Mouse (Mus musculus) heart, embryonic 16.5 days (tissue): Measurements from ENCODE around the gene Rps7. TPM values are rescaled to one million over a fixed set of nuclear protein-coding genes. Genes with fewer than 3 reads are reported as not detected.
A peak's percentile ranks its signal among the peaks of the same experiment; 100 is the strongest.

Experiments used
- ATAC-seq: fragments of 200-750 bp; cut with Nextera tagmentation; replicated peaks from 2 replicates; pipeline ENCODE4 v1.8.0; 2017; ENCODE audit warnings: moderate number of reproducible peaks; ENCODE audit not compliant: insufficient read depth, low FRiP score; ENCODE audit errors: extremely low read depth
- H3K27ac ChIP-seq: fragments of 300-500 bp; sonication (generic); 2 replicates; pipeline ENCODE4 v1.5.1; 2014; ENCODE audit warnings: mild to moderate bottlenecking, low read length, control low read depth, moderate library complexity
- H3K27me3 ChIP-seq: fragments of 300-500 bp; sonication (generic); 2 replicates; pipeline ENCODE4 v1.6.1; 2014; ENCODE audit warnings: low read length, mixed read lengths; ENCODE audit not compliant: control insufficient read depth, insufficient read depth
- H3K36me3 ChIP-seq: fragments of 300-500 bp; sonication (generic); 2 replicates; pipeline ENCODE4 v1.6.1; 2014; ENCODE audit not compliant: control insufficient read depth, insufficient read depth
- H3K4me1 ChIP-seq: fragments of 300-500 bp; sonication (generic); 2 replicates; pipeline ENCODE4 v1.6.1; 2014; ENCODE audit warnings: low read length, mixed read lengths; ENCODE audit not compliant: control insufficient read depth, insufficient read depth
- H3K4me2 ChIP-seq: fragments of 300-500 bp; sonication (generic); 2 replicates; pipeline ENCODE4 v1.6.1; 2014; ENCODE audit warnings: low read depth, mild to moderate bottlenecking, control low read depth, low read length
- H3K4me3 ChIP-seq: fragments of 300-500 bp; sonication (generic); 2 replicates; pipeline ENCODE4 v1.5.1; 2014; ENCODE audit warnings: mild to moderate bottlenecking, control low read depth, low read length
- H3K9ac ChIP-seq: fragments of 300-500 bp; sonication (generic); 2 replicates; pipeline ENCODE4 v1.6.1; 2014; ENCODE audit warnings: low read length, control low read depth
- H3K9me3 ChIP-seq: fragments of 300-500 bp; sonication (generic); replicated peaks from 2 replicates; pipeline ENCODE4 v1.6.1; 2016; ENCODE audit warnings: low read length; ENCODE audit not compliant: control insufficient read depth
- WGBS: fragments of 180-500 bp; shearing (Covaris S2); extraction: QIAGEN DNeasy Blood & Tissue Kit; methylation state at CpG from one replicate; pipeline ENCODE4 v1.1.7; 2014; 5-methylcytosine and 5-hydroxymethylcytosine counted together
- polyA plus RNA-seq: library from polyadenylated mRNA; unstranded; fragments of >200 nt; fragmentation: Nextera tagmentation; extraction: Ambion mirVana; gene quantifications from 2 replicates; pipeline ENCODE4 v1.2.1, GENCODE M21; 2015

Gene Rps7
- polyA plus RNA-seq, 1 experiment from 2014 or later = 342 TPM

DNA sequence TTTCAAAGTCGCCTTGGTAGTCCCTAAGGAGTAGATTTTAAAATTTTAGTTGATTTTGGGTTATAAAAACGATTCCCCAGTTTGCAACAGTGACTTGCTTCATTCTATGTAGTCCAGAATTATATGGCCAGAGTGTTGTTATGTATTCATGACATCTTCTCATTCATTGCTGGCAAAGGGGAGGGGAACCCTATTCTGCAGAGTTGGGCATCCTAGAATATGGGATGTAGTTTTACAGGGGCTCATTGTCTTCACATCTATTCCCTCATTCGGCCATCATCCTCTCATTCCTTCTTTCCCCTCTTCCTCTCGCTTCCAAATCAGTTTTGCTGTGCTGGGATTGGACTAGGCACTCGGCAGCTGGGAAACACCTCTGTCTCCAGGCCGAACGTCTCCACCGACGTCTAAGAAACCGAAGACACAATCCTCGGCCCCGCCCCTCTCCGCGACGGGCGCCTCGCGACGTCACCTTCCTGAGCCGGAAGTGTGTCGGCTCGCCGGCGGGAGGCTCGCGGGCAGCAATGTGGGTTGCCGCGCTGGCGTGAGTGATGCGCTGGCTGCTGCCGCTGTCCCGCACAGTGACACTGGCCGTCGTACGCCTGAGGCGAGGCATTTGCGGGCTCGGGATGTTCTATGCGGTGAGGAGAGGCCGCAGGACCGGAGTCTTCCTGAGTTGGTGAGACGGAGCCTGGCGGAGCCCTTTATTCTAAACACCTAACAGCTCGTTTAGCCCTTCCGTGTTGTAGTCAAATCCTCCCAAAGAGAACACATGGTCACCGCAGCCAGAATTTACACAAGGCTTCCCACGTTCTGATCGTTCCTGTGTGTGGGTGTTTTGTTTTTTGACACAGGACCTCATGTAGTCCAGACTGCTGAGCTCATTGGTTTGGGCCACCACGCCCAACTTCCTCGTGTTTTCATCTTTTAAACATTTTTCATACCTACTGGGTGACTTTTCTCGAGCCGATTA lies 13.7 kb upstream of the Rps7 start, which contains the start of gene Rnaseh1:
TSS of gene Rnaseh1 (plus strand) at position 462 of the 970 bp plus-strand sequence.
- peak; percentile 89 for ATAC-seq
- H3K9me3 ChIP-seq = no peaks in the 10 kb centered on the region
- H3K4me3 ChIP-seq = peak within 1 kb of the TSS; percentile 73
- WGBS = 2% methylated on average over 52 of the region's 52 CpGs
- H3K9ac ChIP-seq = peak within 1 kb of the TSS; percentile 79
- H3K27me3 ChIP-seq = no peaks in the 10 kb centered on the region
- peak within 1 kb of the TSS; percentile 12 for H3K27ac ChIP-seq
- H3K4me2 ChIP-seq = peak within 1 kb of the TSS; percentile 93
- H3K36me3 ChIP-seq = peaks cover 4% of the 10 kb centered on the region; the same call in 1 of the 2 replicates
- H3K4me1 ChIP-seq = peaks cover 10% of the 10 kb centered on the region

DNA sequence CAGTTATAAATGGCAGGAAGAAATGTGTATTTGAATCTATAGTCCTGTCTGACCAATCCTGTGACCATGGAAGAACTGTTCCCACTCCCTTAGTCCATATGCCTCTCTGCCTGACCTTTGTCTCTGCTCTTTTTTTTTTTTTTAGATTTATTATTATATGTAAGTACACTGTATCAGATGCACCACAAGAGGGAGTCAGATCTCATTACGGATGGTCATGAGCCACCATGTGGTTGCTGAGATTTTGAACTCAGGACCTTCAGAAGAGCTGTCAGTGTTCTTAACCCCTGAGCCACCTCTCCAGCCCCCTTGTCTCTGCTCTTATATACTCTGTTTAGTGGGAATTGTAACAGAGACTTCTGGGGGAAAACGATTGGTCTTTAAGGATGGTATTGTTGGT lies 3.0 kb upstream of the Rps7 start:
- WGBS = 65% methylated on average over 2 of the region's 2 CpGs
- Histone ChIP-seq H3K4me2 (no peak overlapping the region), H3K27me3 (no peaks in the 10 kb centered on the region), H3K4me1 (peaks cover 10% of the 10 kb centered on the region), H3K27ac (no peak overlapping the region), H3K4me3 (no peak overlapping the region), H3K9me3 (no peaks in the 10 kb centered on the region), H3K36me3 (peaks cover 4% of the 10 kb centered on the region), H3K9ac (no peak overlapping the region)
- ATAC-seq = no peak

DNA sequence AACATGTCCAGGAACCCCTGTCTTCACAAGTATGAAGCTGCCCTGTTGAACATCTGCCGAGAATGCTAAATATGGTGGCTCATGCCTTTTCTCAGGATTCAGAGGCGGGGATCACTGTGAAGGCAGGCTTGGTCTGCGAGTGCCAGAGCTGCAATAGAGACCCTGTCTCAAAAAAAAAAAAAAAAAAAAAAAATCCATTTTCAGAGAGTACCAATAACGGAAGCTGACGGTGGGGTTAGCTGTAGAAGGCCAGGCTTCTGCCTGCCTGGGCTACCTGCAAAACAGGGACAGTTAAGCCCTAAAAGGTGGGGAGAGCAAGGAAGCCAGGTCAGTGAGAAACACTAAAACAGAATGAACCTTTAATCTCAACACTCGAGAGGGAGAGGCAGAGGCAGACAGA lies 790 bp upstream of the Rps7 start:
- Histone ChIP-seq H3K9ac (no peak overlapping the region), H3K4me1 (peaks cover 15% of the 10 kb centered on the region), H3K36me3 (peaks cover 27% of the 10 kb centered on the region), H3K4me3 (peak overlapping the region; percentile 78), H3K27me3 (no peaks in the 10 kb centered on the region), H3K4me2 (peak overlapping the region; percentile 53), H3K27ac (no peak overlapping the region), H3K9me3 (no peaks in the 10 kb centered on the region)
- WGBS = 84% methylated on average over 6 of the region's 6 CpGs
- no peak for ATAC-seq

DNA sequence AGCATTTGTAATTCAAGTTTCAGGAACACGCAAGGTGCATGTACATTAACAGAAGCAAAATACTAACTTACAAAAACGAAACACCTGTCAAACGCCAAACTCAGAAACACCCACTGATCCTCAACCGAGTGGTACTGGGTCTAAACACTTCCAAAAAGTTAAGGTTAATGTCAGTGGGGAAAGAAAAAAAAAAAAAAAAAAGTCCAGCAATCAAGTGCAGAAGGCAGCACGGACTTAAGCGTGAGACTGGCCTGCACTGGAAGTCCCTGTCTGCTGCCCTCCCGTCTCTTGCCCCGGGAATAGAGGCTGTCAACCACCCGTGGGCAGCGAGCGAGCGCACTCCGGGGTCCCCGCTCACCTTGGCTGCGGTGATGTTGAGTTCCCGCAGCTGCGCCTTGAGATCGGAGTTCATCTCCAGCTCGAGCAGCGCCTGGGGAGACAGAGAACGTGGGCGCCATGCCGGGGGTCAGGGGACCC lies 657 bp downstream of the Rps7 start:
- Histone ChIP-seq H3K4me2 (peak overlapping the region; percentile 80), H3K36me3 (peaks cover 40% of the 10 kb centered on the region), H3K4me3 (peak overlapping the region; percentile 78), H3K27me3 (no peaks in the 10 kb centered on the region), H3K4me1 (peaks cover 15% of the 10 kb centered on the region), H3K9me3 (no peaks in the 10 kb centered on the region), H3K27ac (peak overlapping the region; percentile 78), H3K9ac (peak overlapping the region; percentile 98)
- peak; percentile 34 for ATAC-seq
- WGBS = 1% methylated on average over 23 of the region's 23 CpGs

DNA sequence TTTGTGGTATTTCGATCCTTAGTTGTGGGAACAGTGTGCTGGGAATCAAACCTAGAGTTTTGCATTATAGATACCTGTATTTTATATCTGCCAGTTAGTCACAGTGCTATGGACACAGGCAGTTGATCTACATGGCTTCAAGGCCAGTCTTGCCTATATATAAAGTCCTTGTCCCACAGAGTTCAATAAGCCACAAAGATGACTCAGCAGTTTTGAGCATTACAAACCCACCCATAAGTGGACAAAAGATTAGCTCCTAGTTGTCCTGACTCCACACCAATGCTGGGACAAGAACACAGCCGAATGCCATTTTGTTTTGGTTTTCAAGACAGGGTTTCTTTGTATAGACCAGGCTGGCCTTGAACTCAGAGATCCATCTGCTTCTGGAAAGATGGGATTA lies 7.3 kb downstream of the Rps7 start:
- Histone ChIP-seq H3K9ac (no peak overlapping the region), H3K27ac (no peak overlapping the region), H3K4me2 (no peak overlapping the region), H3K9me3 (no peaks in the 10 kb centered on the region), H3K4me1 (peaks cover 4% of the 10 kb centered on the region; the same call in 1 of the 2 replicates), H3K36me3 (peaks cover 51% of the 10 kb centered on the region), H3K27me3 (no peaks in the 10 kb centered on the region), H3K4me3 (no peak overlapping the region)
- 87% methylated on average over 2 of the region's 2 CpGs for WGBS
- ATAC-seq = no peak

DNA sequence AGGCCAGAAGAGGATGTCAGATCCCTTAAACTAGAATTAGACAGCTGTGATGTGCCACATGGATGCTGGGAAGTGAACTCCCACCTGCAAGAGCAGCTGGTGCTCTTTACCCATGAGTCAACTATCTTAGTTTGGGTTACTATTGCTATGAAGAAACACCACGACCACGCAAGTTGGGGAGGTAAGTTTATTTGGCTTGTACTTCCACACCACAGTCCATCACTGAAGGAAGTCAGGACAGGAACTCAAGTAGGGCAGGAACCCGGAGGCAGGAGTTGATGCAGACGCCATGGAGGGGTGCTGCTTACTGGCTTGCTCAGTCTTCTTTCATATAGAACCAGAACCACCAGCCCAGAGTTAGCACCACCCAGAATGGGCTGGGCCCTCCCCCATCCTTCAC lies 8.7 kb downstream of the Rps7 start:
- no peak overlapping the region for H3K27ac ChIP-seq
- no peaks in the 10 kb centered on the region for H3K27me3 ChIP-seq
- 59% methylated on average over 4 of the region's 4 CpGs for WGBS
- H3K9ac ChIP-seq = no peak overlapping the region
- no peaks in the 10 kb centered on the region for H3K9me3 ChIP-seq
- H3K4me2 ChIP-seq = no peak overlapping the region
- peaks cover 37% of the 10 kb centered on the region for H3K36me3 ChIP-seq
- no peak overlapping the region for H3K4me3 ChIP-seq
- H3K4me1 ChIP-seq = peaks cover 6% of the 10 kb centered on the region
- no peak for ATAC-seq

DNA sequence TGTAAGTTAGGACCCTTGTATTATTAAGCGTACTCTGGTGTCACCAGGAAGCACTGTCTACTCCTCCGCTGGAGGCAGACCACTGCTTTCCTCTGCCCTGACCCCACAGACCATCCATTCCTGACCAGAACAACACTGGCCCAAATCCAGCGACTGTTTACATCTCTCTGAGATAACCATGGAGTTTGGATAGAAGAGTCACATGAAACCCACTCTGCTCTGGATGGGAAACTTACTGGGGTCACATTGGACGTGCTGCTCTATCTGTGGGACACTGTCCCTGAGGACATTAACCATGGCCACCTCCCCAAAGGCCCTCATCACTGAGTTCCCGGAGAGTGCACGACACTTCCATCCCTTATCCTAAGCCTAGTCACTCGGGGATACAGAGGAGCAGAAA lies 10.3 kb downstream of the Rps7 start:
- 53% methylated on average over 7 of the region's 7 CpGs for WGBS
- H3K4me2 ChIP-seq = no peak overlapping the region
- no peak overlapping the region for H3K27ac ChIP-seq
- no peak overlapping the region for H3K4me3 ChIP-seq
- H3K27me3 ChIP-seq = peaks cover 3% of the 10 kb centered on the region; the same call in 1 of the 2 replicates
- ATAC-seq = peak; percentile 24; the same call in 1 of the 2 replicates
- no peaks in the 10 kb centered on the region for H3K9me3 ChIP-seq
- H3K36me3 ChIP-seq = peaks cover 22% of the 10 kb centered on the region
- H3K9ac ChIP-seq = no peak overlapping the region
- H3K4me1 ChIP-seq = peaks cover 13% of the 10 kb centered on the region

DNA sequence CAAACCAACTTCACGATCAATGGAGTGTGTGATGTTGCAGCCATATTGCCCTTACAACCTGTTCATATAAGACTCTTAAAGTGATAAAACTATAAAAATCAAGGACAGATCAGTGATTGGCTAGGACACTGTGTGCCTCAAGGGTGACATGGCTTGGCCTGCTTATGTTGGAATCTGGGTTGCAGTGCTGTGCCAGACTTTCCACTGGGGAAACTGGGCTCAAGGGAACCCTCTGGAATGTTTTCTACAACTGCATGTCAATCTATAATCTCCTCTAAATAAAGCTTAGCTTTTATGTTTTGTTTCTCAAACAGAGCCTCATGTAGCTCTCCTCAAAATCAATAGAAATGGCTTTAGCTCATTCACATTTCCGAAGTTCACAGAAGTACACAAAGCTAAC lies 11.5 kb downstream of the Rps7 start:
- Histone ChIP-seq H3K4me3 (no peak overlapping the region), H3K27me3 (peaks cover 3% of the 10 kb centered on the region; the same call in 1 of the 2 replicates), H3K4me1 (peaks cover 13% of the 10 kb centered on the region), H3K4me2 (no peak overlapping the region), H3K9ac (no peak overlapping the region), H3K9me3 (no peaks in the 10 kb centered on the region), H3K27ac (no peak overlapping the region), H3K36me3 (peaks cover 10% of the 10 kb centered on the region)
- no peak for ATAC-seq
- 77% methylated on average over 2 of the region's 2 CpGs for WGBS

DNA sequence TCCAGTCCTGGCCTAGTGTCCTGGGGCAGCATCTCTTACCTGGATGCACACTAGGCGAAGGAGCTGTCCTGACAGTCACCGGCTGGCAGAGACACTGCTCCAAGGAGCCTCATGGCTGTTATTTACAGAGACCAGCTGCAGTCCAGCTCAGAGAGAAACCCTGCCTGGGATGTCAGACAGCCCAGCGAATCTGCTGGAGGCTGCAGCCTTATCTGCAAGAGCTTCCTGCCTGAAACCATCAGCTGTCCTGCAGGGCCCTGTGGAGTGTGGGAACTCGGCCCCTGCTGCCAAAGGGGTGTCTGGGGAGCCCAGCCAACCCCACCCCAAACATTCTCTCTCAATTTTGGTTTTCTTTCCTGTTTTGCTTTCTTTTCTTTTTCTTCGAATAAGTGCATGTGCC lies 12.6 kb downstream of the Rps7 start, which contains the start of gene Colec11:
TSS of gene Colec11 (minus strand) at position 183 of the 400 bp plus-strand sequence.
- Histone ChIP-seq H3K36me3 (0 out of 2 replicates have a peak, but pooled peaks cover 2% of the 10 kb centered on the region), H3K9ac (peak within 1 kb of the TSS; percentile 24; the same call in 1 of the 2 replicates), H3K9me3 (no peaks in the 10 kb centered on the region), H3K4me2 (peak within 1 kb of the TSS; percentile 51; the same call in 1 of the 2 replicates), H3K27me3 (peaks cover 3% of the 10 kb centered on the region; the same call in 1 of the 2 replicates), H3K4me3 (peak within 1 kb of the TSS; percentile 7; the same call in 1 of the 2 replicates), H3K27ac (peak within 1 kb of the TSS; percentile 67), H3K4me1 (peaks cover 13% of the 10 kb centered on the region)
- 21% methylated on average over 5 of the region's 5 CpGs for WGBS
- ATAC-seq = peak; percentile 58
